Mouse (Mus musculus): ENCODE measurements around the gene Tmem145. TPM values are rescaled to one million over a fixed set of nuclear protein-coding genes. Genes with fewer than 3 reads are reported as not detected.

Gene Tmem145
- polyA plus RNA-seq, 1 experiment: 0.16 TPM

GRCm38 (mm10) chr7:25341000-25341784 is 35.3 kb downstream of the Tmem145 start:
- H3K36me3 ChIP-seq (replicated peaks; ENCODE audit: low read length): peaks cover 45% of the 10 kb centered on the region
- TF ChIP-seq FLI1 (IDR thresholded peaks at IDR 0.05; ENCODE audit: low read length): no peak
- no peak for TF ChIP-seq GATA1 (IDR thresholded peaks at IDR 0.05; ENCODE audit: borderline replicate concordance, low read length)
- H3K27me3 ChIP-seq (replicated peaks): peaks cover 4% of the 10 kb centered on the region
- H3K4me1 ChIP-seq: no peaks in the 10 kb centered on the region
- H3K9me3 ChIP-seq: no peaks in the 10 kb centered on the region
- no peak overlapping the region for H3K4me3 ChIP-seq (replicated peaks)

DNA sequence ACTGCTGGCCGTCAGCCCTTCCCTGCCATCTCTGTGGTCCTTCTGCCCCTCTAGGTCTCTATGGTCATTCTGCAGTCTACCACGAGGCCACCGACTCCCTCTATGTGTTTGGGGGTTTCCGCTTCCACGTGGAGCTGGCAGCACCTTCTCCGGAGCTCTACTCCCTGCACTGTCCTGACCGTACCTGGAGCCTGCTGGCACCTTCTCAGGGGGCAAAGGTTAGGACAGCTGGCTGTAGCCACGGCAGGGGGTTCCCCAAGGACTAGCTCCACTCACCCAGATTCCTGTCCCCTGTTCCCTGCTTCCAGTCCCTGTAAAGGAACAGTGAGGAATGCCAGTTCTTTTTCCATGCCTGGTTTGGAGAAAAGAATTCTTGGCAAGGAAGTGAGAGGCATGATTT is 43.0 kb downstream of the Tmem145 start:
- no peak for TF ChIP-seq FLI1 (IDR thresholded peaks at IDR 0.05; ENCODE audit: low read length)
- TF ChIP-seq GATA1 (IDR thresholded peaks at IDR 0.05; ENCODE audit: borderline replicate concordance, low read length): no peak
- Histone ChIP-seq H3K27me3 (replicated peaks) (peaks cover 5% of the 10 kb centered on the region), H3K36me3 (replicated peaks; ENCODE audit: low read length) (peaks cover 62% of the 10 kb centered on the region), H3K9me3 (peaks cover 18% of the 10 kb centered on the region), H3K4me1 (peaks cover 14% of the 10 kb centered on the region), H3K4me3 (replicated peaks) (no peak overlapping the region)

DNA sequence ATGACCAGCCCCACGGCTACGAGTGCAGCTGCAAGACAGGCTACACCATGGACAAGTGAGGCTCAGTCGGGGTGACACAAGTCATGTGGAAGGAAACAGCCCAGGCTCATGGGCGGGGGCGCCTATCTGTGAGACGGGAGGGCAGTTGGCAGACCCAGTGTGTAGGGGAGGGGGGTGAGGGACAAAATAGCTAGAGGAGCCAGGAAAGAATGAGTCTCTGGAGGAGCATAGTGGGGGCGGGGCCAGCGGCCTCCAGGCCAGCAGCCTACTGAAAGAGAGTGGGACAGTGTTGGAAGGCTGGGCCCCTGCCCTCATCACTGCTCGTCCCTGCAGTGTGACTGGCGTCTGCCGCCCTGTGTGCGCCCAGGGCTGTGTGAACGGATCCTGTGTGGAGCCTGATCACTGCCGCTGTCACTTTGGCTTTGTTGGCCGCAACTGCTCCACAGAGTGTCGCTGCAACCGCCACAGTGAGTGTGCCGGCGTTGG is 52.9 kb downstream of the Tmem145 start:
- TF ChIP-seq GATA1 (IDR thresholded peaks at IDR 0.05; ENCODE audit: borderline replicate concordance, low read length): no peak
- no peak for TF ChIP-seq FLI1 (IDR thresholded peaks at IDR 0.05; ENCODE audit: low read length)
- peaks cover 4% of the 10 kb centered on the region for H3K27me3 ChIP-seq (replicated peaks)
- H3K4me1 ChIP-seq: no peaks in the 10 kb centered on the region
- H3K4me3 ChIP-seq (replicated peaks): no peak overlapping the region
- H3K9me3 ChIP-seq: no peaks in the 10 kb centered on the region
- peaks cover 74% of the 10 kb centered on the region for H3K36me3 ChIP-seq (replicated peaks; ENCODE audit: low read length)

- H3K4me3 ChIP-seq (replicated peaks): no peak overlapping the region
- TF ChIP-seq FLI1 (IDR thresholded peaks at IDR 0.05; ENCODE audit: low read length): no peak
- H3K36me3 ChIP-seq (replicated peaks; ENCODE audit: low read length): peaks cover 56% of the 10 kb centered on the region
- H3K9me3 ChIP-seq: no peaks in the 10 kb centered on the region
- H3K27me3 ChIP-seq (replicated peaks): peaks cover 40% of the 10 kb centered on the region
- H3K4me1 ChIP-seq: peaks cover 6% of the 10 kb centered on the region; the same call in 1 of the 2 replicates
These were observed 57.2 kb downstream of the Tmem145 start for GRCm38 (mm10) chr7:25363151-25363550.

DNA sequence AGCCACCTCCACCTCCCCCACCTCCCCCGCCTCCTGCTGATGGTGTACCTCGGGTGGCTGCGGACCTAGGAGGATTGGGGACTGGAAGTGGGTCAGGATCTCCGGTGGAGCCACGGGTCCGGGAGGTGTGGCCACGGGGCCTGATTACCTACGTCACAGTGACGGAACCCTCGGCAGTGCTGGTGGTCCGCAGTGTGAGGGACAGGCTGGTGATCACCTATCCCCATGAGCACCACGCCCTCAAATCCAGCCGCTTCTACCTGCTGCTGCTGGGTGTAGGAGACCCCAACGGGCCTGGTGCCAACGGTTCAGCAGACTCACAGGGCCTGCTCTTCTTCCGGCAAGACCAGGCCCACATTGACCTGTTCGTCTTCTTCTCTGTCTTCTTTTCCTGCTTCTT is 57.7 kb downstream of the Tmem145 start:
- TF ChIP-seq GATA1 (IDR thresholded peaks at IDR 0.05; ENCODE audit: borderline replicate concordance, low read length) (no peak), FLI1 (IDR thresholded peaks at IDR 0.05; ENCODE audit: low read length) (no peak)
- peaks cover 10% of the 10 kb centered on the region; the same call in 1 of the 2 replicates for H3K4me1 ChIP-seq
- H3K4me3 ChIP-seq (replicated peaks): no peak overlapping the region
- no peaks in the 10 kb centered on the region for H3K9me3 ChIP-seq
- peaks cover 52% of the 10 kb centered on the region for H3K36me3 ChIP-seq (replicated peaks; ENCODE audit: low read length)
- H3K27me3 ChIP-seq (replicated peaks): peaks cover 44% of the 10 kb centered on the region

Other genes starting within 250 kb of the Tmem145 start
- gene Grik5, start 233.8 kb upstream of the Tmem145 start, polyA plus RNA-seq (2012; ENCODE audit: insufficient read depth, low replicate concordance): 6.5 and 20.1 TPM in 2 replicates
- gene Zfp574, start 233.5 kb upstream of the Tmem145 start, polyA plus RNA-seq (2012; ENCODE audit: insufficient read depth, low replicate concordance): 21.6 and 42.6 TPM in 2 replicates
- 141 and 174 TPM in 2 replicates for gene Pou2f2, start 126.4 kb upstream of the Tmem145 start, polyA plus RNA-seq (2012; ENCODE audit: insufficient read depth, low replicate concordance)
- 16.7 and 34.3 TPM in 2 replicates for gene Dedd2, start 85.5 kb upstream of the Tmem145 start, polyA plus RNA-seq (2012; ENCODE audit: insufficient read depth, low replicate concordance)
- 4.8 and 8.9 TPM in 2 replicates for gene Zfp526, start 84.7 kb upstream of the Tmem145 start, polyA plus RNA-seq (2012; ENCODE audit: insufficient read depth, low replicate concordance)
- 55.6 and 120 TPM in 2 replicates for gene Gsk3a, start 68.3 kb upstream of the Tmem145 start, polyA plus RNA-seq (2012; ENCODE audit: insufficient read depth, low replicate concordance)
- gene Erf, start 55.3 kb upstream of the Tmem145 start, polyA plus RNA-seq (2012; ENCODE audit: insufficient read depth, low replicate concordance): 44.8 and 66.8 TPM in 2 replicates
- gene Cic, start 38.4 kb upstream of the Tmem145 start, polyA plus RNA-seq (2012; ENCODE audit: insufficient read depth, low replicate concordance): 290 and 655 TPM in 2 replicates
- 19.1 TPM in 1 of 2 replicates, not detected in the other for gene Pafah1b3, start 8.1 kb upstream of the Tmem145 start, polyA plus RNA-seq (2012; ENCODE audit: insufficient read depth, low replicate concordance)
- gene Prr19, start 4.7 kb upstream of the Tmem145 start, polyA plus RNA-seq (2012; ENCODE audit: insufficient read depth, low replicate concordance): 0.17 TPM in 1 of 2 replicates, not detected in the other
- gene Megf8, start 11.1 kb downstream of the Tmem145 start, polyA plus RNA-seq (2012; ENCODE audit: insufficient read depth, low replicate concordance): 9.7 and 10.3 TPM in 2 replicates
- not detected in 2 replicates for gene Cnfn, start 63.6 kb downstream of the Tmem145 start, polyA plus RNA-seq (2012; ENCODE audit: insufficient read depth, low replicate concordance)
- gene Lipe, start 92.6 kb downstream of the Tmem145 start, polyA plus RNA-seq (2012; ENCODE audit: insufficient read depth, low replicate concordance): 5.0 and 9.1 TPM in 2 replicates
- not detected in 2 replicates for gene Cxcl17, start 106.8 kb downstream of the Tmem145 start, polyA plus RNA-seq (2012; ENCODE audit: insufficient read depth, low replicate concordance)
- 1.4 TPM in 1 of 2 replicates, not detected in the other for gene Ceacam1, start 171.5 kb downstream of the Tmem145 start, polyA plus RNA-seq (2012; ENCODE audit: insufficient read depth, low replicate concordance)
- 1.4 and 2.9 TPM in 2 replicates for gene Ceacam2, start 233.8 kb downstream of the Tmem145 start, polyA plus RNA-seq (2012; ENCODE audit: insufficient read depth, low replicate concordance)

Data from megakaryocyte, embryonic 14.5 days (primary cell).